Mouse (Mus musculus): Measurements from ENCODE around the gene Musk.

DNA sequence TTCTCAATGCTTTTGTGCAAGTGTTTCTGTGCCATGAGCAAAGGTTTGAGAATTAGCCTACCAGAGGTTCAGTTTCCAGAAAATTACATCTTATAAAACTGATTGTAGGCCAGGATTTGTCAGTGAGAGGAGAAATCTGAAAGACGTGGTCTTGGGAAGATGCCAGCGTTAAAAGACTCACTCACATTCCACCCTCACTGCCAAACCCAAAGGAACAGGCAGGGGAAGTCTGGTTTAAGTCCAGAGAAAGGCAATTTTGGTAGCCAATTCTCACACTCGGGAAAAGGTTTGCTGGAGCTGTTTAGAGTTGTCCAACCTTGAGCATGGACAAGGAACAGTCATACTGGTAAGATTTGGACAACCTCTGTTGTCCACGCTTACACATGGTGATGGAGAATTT, 131.6 kb downstream of the Musk start:
- TF ChIP-seq CTCF (IDR thresholded peaks at IDR 0.05; ENCODE audit: low read depth): no peak
- TF ChIP-seq EP300 (optimal IDR thresholded peaks at IDR 0.05): no peak
